Mouse (Mus musculus): Measurements from ENCODE around the gene C1galt1c1. TPM values are rescaled to one million over a fixed set of nuclear protein-coding genes. Genes with fewer than 3 reads are reported as not detected.

Gene C1galt1c1
- polyA plus RNA-seq (2021) = 37.1 TPM

GRCm38 (mm10) chrX:38634801-38635637 is at the start of gene C1galt1c1:
C1galt1c1 (minus strand) TSS chrX:38635087.
- ChIA-PET CTCF (no interaction called here), POLR2A (no interaction called here)
- TF ChIP-seq CTCF (IDR thresholded peaks at IDR 0.05) = no peak
- ATAC-seq (peak; percentile 99), DNase-seq (ENCODE audit: low read depth, low spot score) (peak; percentile 57)
- peaks cover 6% of the 10 kb centered on the region for H3K27me3 ChIP-seq
- in situ Hi-C loops (cut with MboI; ENCODE audit: low pct_unique_long_range_greater_than_20kb) = no loop called here

GRCm38 (mm10) chrX:38681972-38682371 is 47.1 kb upstream of the C1galt1c1 start:
- no peak for TF ChIP-seq CTCF (IDR thresholded peaks at IDR 0.05)
- ChIA-PET POLR2A (no interaction called here), CTCF (interaction anchor here (1.4 kb wide), 1 partner anchor 9 kb away, joined by 3 read pairs; no protein-coding TSS in a partner anchor)
- H3K27me3 ChIP-seq = peaks cover 9% of the 10 kb centered on the region
- DNase-seq (ENCODE audit: low read depth, low spot score) = no peak
- in situ Hi-C loops (cut with MboI; ENCODE audit: low pct_unique_long_range_greater_than_20kb) = no loop called here
- no peak for ATAC-seq

- DNase-seq (ENCODE audit: low read depth, low spot score) (no peak), ATAC-seq (no peak)
- ChIA-PET POLR2A (no interaction called here), CTCF (interaction anchor here (1.0 to 1.2 kb wide), 2 partner anchors 18 to 53 kb away, joined by 3 read pairs; no protein-coding TSS in a partner anchor)
- no peaks in the 10 kb centered on the region for H3K27me3 ChIP-seq
- in situ Hi-C loops (cut with MboI; ENCODE audit: low pct_unique_long_range_greater_than_20kb) = no loop called here
- TF ChIP-seq CTCF (IDR thresholded peaks at IDR 0.05) = no peak
These were observed 34.4 kb upstream of the C1galt1c1 start for GRCm38 (mm10) chrX:38669111-38669903.

- ChIA-PET POLR2A (interaction anchor here (0.9 kb wide), 1 partner anchor 14 kb away, joined by 3 read pairs; no protein-coding TSS in a partner anchor), CTCF (no interaction called here)
- in situ Hi-C loops (cut with MboI; ENCODE audit: low pct_unique_long_range_greater_than_20kb) = no loop called here
- TF ChIP-seq CTCF (IDR thresholded peaks at IDR 0.05) = no peak
- ATAC-seq = no peak
- peaks cover 5% of the 10 kb centered on the region for H3K27me3 ChIP-seq
- DNase-seq (ENCODE audit: low read depth, low spot score) = no peak
These were observed 21.5 kb upstream of the C1galt1c1 start for GRCm38 (mm10) chrX:38656206-38656883.

GRCm38 (mm10) chrX:38654681-38655080 is 19.8 kb upstream of the C1galt1c1 start:
- CTCF ChIA-PET = no interaction called here
- ATAC-seq (no peak), DNase-seq (ENCODE audit: low read depth, low spot score) (no peak)
- in situ Hi-C loops (cut with MboI; ENCODE audit: low pct_unique_long_range_greater_than_20kb) = no loop called here
- TF ChIP-seq CTCF (IDR thresholded peaks at IDR 0.05) = peak; percentile 59
- POLR2A ChIA-PET = no interaction called here
- peaks cover 5% of the 10 kb centered on the region for H3K27me3 ChIP-seq

- CTCF ChIA-PET = no interaction called here
- in situ Hi-C loops (cut with MboI; ENCODE audit: low pct_unique_long_range_greater_than_20kb) = no loop called here
- POLR2A ChIA-PET = no interaction called here
- ATAC-seq = no peak
- DNase-seq (ENCODE audit: low read depth, low spot score) = no peak
- TF ChIP-seq CTCF (IDR thresholded peaks at IDR 0.05) = peak; percentile 42
- H3K27me3 ChIP-seq = peaks cover 5% of the 10 kb centered on the region
These were observed 18.3 kb upstream of the C1galt1c1 start for GRCm38 (mm10) chrX:38653181-38653580.

GRCm38 (mm10) chrX:38651167-38651566 is 16.3 kb upstream of the C1galt1c1 start:
- ATAC-seq = no peak
- CTCF ChIA-PET = interaction anchor here (1.0 kb wide), 1 partner anchor 18 kb away, joined by 3 read pairs; no protein-coding TSS in a partner anchor
- no peak for TF ChIP-seq CTCF (IDR thresholded peaks at IDR 0.05)

GRCm38 (mm10) chrX:38650404-38651039 is 15.6 kb upstream of the C1galt1c1 start:
- H3K27me3 ChIP-seq = peaks cover 3% of the 10 kb centered on the region
- ChIA-PET POLR2A (no interaction called here), CTCF (interaction anchor here (1.0 kb wide), 1 partner anchor 19 kb away, joined by 3 read pairs; no protein-coding TSS in a partner anchor)
- DNase-seq (ENCODE audit: low read depth, low spot score) (no peak), ATAC-seq (no peak)
- in situ Hi-C loops (cut with MboI; ENCODE audit: low pct_unique_long_range_greater_than_20kb) = no loop called here
- TF ChIP-seq CTCF (IDR thresholded peaks at IDR 0.05) = peak; percentile 14

More at GRCm38 (mm10) chrX:38651167-38651566, 16.3 kb upstream of the C1galt1c1 start:
- POLR2A ChIA-PET = no interaction called here
- DNase-seq (ENCODE audit: low read depth, low spot score) = no peak
- in situ Hi-C loops (cut with MboI; ENCODE audit: low pct_unique_long_range_greater_than_20kb) = no loop called here
- peaks cover 3% of the 10 kb centered on the region for H3K27me3 ChIP-seq

- CTCF ChIA-PET = no interaction called here
- TF ChIP-seq CTCF (IDR thresholded peaks at IDR 0.05) = no peak
- ATAC-seq (no peak), DNase-seq (ENCODE audit: low read depth, low spot score) (no peak)
- in situ Hi-C loops (cut with MboI; ENCODE audit: low pct_unique_long_range_greater_than_20kb) = loop anchor here (10.0 kb wide), 2 partner anchors 87 to 127 kb away; no protein-coding TSS in a partner anchor
- peaks cover 4% of the 10 kb centered on the region for H3K27me3 ChIP-seq
- POLR2A ChIA-PET = interaction anchor here (1.2 kb wide), 1 partner anchor 14 kb away, joined by 3 read pairs; no protein-coding TSS in a partner anchor
These were observed 7.3 kb upstream of the C1galt1c1 start for GRCm38 (mm10) chrX:38642183-38642582.

GRCm38 (mm10) chrX:38641435-38641834 is 6.5 kb upstream of the C1galt1c1 start:
- CTCF ChIA-PET = no interaction called here
- in situ Hi-C loops (cut with MboI; ENCODE audit: low pct_unique_long_range_greater_than_20kb) = loop anchor here (10.0 kb wide), 2 partner anchors 87 to 127 kb away; no protein-coding TSS in a partner anchor
- POLR2A ChIA-PET = no interaction called here
- peaks cover 4% of the 10 kb centered on the region for H3K27me3 ChIP-seq
- ATAC-seq (no peak), DNase-seq (ENCODE audit: low read depth, low spot score) (no peak)
- TF ChIP-seq CTCF (IDR thresholded peaks at IDR 0.05) = no peak

Measured in Patski (cell line).